Mouse (Mus musculus) heart, postnatal 4 days (tissue): ENCODE results near the gene Ramp1. TPM values are rescaled to one million over a fixed set of nuclear protein-coding genes. Genes with fewer than 3 reads are reported as not detected.

ENCODE experiments used
- DNase-seq: peaks from one replicate; pipeline ENCODE4 v3.0.0; 2021
- total RNA-seq, 2 experiments: library from RNA; stranded (reverse); gene quantifications; 2 replicates each; pipeline ENCODE4 v1.2.3; 2021

The Ramp1 gene
- total RNA-seq, 2 experiments from 2014 or later: 24.3 to 26.8 TPM

DNA sequence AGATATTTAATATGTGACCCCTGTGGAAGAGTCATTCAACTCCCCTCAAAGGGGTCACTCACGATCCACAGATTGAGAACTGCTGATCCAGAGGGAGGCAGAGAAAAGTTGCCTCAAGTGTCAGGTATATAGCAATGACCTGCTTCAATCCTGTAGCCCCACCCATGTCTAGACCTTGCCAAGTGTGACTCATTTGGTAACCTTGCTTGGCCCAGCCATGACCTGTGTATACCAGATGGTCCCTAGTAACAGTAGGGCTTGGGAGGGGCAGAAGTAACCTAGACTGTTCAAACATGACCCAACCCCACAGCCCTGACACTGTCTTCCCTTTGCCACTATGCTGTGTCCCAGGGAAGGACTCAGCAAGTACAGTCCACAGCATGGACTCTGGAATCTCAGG, 61.1 kb downstream of the Ramp1 start:
- DNase-seq: no peak

DNA sequence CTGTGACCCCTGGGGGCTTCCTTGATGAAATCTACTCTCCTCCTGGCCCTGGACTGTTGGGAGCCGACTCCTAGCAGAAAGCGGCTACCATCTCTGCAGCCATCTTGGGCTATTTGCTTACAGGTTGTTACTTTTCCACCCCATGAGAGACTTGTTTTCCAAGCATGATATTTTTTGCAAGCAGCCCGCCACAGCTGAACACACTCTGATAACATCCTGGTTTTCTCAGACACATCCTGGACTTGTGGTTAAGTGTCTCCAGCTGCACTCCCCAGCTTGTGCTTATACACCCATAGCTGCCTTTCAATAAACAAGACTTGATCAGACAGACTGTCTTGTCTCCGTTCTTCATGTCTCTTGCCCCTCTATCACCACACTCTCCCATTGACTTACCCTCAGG, 61.6 kb downstream of the Ramp1 start:
- no peak for DNase-seq

DNA sequence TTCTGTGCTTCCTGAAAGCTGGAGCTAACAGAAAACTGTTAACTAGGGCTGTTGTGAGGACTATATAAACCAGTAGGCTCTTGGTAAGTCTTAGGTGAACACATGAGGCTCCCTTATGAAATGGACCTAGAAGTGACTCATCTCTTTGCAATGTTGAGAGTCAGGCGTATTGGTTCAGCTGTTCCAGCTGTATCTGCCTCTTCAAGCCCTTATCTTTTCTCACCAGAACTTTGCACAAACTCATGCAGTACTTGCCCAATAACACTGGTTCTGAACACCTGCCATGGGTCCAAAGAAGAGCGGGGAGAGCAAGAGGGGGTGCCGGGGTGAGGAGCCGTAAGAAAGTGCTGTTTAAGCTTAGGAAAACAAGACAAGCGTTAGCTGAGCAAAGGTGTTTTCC, 68.6 kb downstream of the Ramp1 start:
- no peak for DNase-seq

DNA sequence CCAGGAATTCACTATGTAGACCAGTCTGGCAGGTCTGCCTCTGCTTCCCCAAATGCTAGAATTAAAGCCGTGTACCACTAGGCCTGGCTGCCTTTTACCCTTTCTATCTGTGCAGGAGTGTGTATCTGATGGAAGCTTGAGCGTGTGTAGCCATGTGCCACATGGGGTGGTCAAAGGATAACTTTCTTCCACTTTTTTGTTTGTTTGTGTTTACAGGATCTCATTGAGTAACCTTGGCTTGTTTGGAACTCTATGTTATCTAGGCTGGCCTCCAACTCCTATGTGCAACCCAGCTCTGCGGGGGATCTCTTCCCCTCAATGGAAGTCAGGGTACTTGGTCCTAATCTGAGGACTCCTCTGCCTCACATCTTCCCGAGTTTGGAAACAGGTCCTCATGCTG, 69.3 kb downstream of the Ramp1 start:
- no peak for DNase-seq

DNA sequence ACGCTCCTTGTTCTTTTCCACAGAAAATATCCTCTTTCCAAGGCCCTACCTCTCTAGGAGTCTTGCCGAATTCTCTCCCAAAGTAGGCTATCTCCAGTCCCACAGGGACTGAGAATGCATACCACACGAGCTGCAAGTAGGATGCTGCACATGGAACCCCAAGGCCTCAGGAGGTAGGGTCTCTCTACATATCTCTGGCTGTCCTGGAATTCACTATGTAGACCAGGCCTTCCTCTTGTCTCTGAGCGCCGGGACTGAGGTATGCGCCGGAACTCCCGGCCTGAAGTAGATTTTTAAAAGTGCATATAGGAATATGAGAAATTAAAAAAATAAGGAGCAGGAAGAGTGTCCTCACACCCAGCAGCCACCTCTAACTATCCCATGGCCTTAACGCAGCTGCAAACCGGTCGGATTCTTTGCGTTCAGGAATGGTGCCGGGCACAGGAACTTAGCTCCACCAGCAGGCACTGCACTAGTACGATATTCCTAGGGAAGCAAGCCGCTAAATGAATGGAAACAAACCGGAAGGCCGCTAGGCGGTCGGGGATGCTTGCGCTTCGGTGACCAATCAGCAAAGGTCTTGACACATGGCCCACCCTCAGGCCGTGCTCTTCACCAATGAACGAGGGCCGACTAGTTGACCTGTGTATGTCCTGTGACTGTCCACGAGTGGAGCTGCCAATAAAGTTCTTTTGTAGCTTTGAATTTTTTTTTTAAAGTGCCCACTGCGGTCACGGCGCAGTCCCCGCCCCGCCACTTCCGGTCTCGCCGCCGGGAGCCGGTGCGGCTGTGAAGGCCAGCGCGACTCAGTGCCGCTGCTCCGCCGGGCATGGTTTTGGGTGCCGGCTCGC, 70.2 kb downstream of the Ramp1 start, which contains the start of gene Ube2f:
Gene Ube2f (plus strand): TSS at position 741 of the 851 bp plus-strand sequence.
- DNase-seq: peak; percentile 92

DNA sequence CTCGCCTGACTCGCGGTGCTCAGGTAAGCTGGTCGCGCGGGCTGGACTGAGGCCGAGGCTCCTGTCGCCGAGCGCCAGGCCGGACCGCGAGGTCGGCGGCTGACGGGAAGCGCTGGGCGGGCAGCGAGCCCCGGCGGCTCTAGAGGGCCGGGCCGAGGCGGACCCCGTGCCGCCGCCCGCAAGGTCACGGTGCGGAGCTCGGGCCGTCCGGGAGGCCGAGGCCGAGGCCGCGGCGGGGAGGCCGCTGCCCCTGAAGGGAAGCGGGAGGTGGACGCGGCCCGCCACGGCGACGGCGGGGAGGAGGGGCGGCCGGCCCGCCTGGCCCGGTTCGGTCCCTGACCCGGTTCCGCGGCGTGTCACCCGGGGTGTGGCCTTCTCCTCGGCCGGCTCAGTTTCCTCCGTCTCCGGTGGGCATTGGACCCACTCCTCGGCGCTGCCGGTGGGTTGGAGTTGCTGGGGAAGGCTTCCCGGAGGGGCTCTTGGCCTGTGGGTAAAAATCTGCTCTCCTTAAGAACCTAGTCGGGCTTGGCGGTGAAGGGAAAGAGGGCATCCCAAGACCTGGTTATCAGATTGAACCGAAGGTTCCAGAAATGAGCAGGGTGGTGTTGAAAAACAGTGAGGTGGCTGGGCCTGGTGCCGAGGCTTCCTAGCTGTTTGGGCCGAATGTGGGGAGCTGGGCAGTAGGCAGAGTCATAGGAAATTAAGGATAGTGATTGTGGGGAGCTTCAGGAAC, 71.0 kb downstream of the Ramp1 start:
- peak; percentile 39 for DNase-seq

DNA sequence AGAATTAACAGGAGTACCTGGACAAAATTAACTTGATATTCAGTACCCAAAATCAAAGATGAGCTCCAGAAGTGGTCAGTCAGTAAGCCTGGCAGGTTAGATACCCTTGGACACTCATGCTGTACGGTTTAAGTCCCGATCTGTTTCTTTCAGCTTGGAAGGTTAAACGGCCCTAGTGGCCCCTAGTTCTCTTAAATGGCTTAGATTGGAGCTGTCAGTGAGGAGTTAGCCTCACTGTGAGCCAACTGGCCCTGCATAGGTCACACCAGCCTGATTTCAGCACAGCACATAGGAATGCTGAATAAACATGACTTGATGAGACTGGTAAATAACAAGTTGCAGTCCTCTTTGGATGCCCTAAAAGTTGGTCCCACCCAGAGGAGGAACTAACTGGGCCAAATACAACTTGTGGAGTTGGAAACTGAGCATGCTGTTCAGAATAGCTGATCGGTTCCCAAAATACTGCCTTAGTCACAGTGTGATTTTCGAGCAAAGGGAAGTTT, 71.6 kb downstream of the Ramp1 start:
- DNase-seq: no peak

DNA sequence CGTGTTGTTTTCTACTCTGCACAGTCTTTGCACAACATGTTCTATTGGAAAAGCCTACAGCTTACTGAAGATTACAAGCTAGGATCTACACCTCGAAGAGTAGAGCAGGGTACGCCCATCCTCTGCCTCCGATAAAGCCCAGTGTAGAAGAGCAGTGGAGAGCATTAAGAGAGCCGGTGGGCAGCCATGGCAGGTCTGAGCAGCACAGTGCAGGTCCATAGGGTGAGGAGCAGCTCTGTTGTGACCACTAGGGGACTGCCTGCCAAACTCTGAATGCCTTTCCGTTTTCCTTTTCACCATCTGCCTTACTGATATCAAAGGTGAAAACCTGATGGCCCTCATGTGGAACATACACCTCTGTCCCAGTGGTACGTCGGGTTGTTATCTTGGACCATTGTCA, 72.3 kb downstream of the Ramp1 start:
- DNase-seq: peak; percentile 29

DNA sequence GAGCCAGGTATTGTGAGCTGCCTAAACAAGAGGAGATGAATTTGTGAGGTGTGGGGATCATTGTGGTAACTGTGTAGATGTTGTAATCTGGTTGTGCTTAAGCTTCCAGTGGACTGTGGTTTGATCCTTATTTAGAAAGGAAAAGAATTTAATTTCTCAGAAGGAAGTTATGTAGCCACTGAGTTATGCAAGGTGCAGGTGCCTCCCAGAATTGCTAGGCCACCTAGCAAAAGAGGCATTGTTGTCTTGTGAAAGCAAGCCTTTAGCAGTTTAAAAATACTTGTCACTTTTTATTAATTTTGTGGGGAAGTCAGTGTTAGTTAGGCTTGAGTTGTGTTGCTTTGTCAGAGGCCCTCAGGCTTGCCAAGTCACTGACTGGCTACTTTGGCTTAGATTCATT, 78.3 kb downstream of the Ramp1 start:
- no peak for DNase-seq

DNA sequence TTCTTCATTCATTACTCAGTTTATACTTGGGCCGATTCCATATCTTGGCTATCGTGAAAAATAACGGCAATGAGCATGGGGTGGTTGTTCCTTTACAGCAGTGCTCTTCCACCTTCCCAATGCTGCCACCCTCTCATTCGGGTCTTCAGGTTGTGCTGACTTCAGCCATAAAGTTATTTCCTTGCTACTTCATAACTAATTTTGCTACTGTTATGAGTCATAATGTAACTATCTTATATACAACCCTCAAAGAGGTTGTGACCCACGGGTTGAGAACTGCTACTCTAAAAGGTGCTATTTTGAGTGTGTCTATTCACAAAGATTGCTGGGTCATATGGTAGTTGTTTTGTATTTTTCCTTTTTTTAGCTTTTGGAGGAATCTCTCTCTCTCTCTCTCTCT, 80.2 kb downstream of the Ramp1 start:
- no peak for DNase-seq

DNA sequence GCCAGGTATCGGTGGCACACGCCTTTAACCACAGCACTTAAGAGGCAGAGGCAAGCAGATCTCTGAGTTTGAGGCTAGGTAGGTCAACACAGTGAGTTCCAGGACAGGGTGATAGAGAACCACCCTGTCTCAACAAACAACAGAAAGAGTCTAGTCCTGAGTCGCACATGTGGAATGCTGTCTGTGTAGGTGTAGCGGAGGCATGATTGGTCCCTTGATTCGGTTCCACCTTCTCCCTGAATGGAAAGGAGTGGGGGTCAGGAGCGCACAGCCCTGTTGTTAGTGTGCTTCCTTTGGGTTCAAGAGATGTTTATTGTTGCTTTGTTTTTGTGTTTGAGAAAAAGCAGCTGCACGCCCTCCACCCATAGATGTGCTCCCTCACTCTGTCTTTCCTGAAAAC, 82.9 kb downstream of the Ramp1 start:
- DNase-seq: no peak

DNA sequence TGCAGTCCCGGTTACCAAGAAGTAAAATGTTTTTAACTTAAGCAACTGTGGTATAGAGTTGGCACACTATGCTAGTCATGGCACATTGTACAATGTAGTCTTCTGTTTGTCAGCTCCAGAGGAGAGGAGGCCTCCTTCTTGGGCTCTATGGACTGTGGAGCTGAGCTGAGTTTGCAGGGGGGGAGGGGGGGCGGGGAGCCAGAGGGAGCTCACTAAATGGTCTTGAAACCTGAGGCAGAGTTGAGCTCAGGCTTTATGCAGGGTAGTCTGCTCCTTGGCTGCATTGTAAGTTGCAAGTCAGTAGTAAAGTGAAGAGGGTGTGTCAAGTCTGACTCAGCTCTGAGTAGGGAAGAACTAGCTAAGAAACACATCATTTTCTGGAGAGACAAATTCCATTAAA, 92.6 kb downstream of the Ramp1 start:
- no peak for DNase-seq

Other genes with a start within 250 kb of the Ramp1 start
- gene Prlh, start 226.7 kb upstream of the Ramp1 start, total RNA-seq: not detected
- 1 to 10 TPM; 4.3 to 5.1 TPM for gene Rab17, start 210.2 kb upstream of the Ramp1 start, total RNA-seq
- gene Lrrfip1, start 181.1 kb upstream of the Ramp1 start, total RNA-seq: 100 to 1,000 TPM; 214 to 233 TPM
- gene Rbm44, start 34.7 kb upstream of the Ramp1 start, total RNA-seq: 1 to 10 TPM in 1 of 2 experiments, under 1 TPM in 1; 0.88 to 1.1 TPM
- gene Ube2f, start 70.5 kb downstream of the Ramp1 start, total RNA-seq: 10 to 100 TPM; 49.3 to 55.0 TPM
- gene Scly, start 118.5 kb downstream of the Ramp1 start, total RNA-seq: 10 to 100 TPM; 14.4 to 17.5 TPM
- under 1 TPM; 0.14 to 0.18 TPM for gene Espnl, start 142.3 kb downstream of the Ramp1 start, total RNA-seq
- 10 to 100 TPM; 51.2 to 55.4 TPM for gene Klhl30, start 171.2 kb downstream of the Ramp1 start, total RNA-seq
- gene Erfe, start 186.6 kb downstream of the Ramp1 start, total RNA-seq: 1 to 10 TPM; 1.1 to 1.4 TPM
- gene Ilkap, start 219.0 kb downstream of the Ramp1 start, total RNA-seq: 10 to 100 TPM; 58.2 to 59.1 TPM
- 10 to 100 TPM; 29.6 to 30.6 TPM for gene Hes6, start 234.2 kb downstream of the Ramp1 start, total RNA-seq